Mouse (Mus musculus): ENCODE measurements around the gene Lsm4. TPM values are rescaled to one million over a fixed set of nuclear protein-coding genes. Genes with fewer than 3 reads are reported as not detected.

The Lsm4 gene
- polyA plus RNA-seq, 1 experiment, result 199 TPM

DNA sequence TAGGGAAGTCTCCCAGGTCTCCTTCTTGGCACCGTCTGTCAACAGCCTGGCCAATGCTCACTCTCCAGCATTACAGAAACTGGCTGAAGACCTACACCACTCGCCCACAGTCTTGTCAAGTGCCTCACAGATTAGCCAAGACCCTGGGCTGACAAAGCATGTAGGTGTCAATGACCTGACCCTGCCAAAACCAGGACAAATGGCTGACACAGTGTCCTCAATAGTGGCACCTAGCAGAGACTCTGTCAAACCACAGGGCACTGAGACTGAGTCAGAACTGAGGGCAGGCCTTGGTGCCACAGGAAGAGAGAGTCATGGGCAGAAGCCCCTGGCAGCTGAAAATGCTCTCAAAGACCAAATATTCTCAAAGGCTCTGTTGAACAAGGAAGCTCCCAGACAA is 42.0 kb downstream of the Lsm4 start:
- 94% methylated on average over 2 of the region's 2 CpGs for WGBS
- H3K4me3 ChIP-seq (ENCODE audit: control insufficient read depth, insufficient read depth, low read length), result no peak overlapping the region
- H3K27me3 ChIP-seq (ENCODE audit: control insufficient read depth, insufficient read depth, low read length), result no peaks in the 10 kb centered on the region
- H3K4me1 ChIP-seq (replicated peaks; ENCODE audit: control insufficient read depth, insufficient read depth, low read length), result no peaks in the 10 kb centered on the region
- TF ChIP-seq POLR2A (IDR thresholded peaks at IDR 0.05; ENCODE audit: control insufficient read depth, extremely low read depth, insufficient read depth, low read length, poor library complexity), result no peak
- no peaks in the 10 kb centered on the region for H3K36me3 ChIP-seq (ENCODE audit: control insufficient read depth, insufficient read depth, low read length)
- no peak overlapping the region for H3K27ac ChIP-seq (ENCODE audit: control insufficient read depth, insufficient read depth, low read length)
- no peak for DNase-seq

DNA sequence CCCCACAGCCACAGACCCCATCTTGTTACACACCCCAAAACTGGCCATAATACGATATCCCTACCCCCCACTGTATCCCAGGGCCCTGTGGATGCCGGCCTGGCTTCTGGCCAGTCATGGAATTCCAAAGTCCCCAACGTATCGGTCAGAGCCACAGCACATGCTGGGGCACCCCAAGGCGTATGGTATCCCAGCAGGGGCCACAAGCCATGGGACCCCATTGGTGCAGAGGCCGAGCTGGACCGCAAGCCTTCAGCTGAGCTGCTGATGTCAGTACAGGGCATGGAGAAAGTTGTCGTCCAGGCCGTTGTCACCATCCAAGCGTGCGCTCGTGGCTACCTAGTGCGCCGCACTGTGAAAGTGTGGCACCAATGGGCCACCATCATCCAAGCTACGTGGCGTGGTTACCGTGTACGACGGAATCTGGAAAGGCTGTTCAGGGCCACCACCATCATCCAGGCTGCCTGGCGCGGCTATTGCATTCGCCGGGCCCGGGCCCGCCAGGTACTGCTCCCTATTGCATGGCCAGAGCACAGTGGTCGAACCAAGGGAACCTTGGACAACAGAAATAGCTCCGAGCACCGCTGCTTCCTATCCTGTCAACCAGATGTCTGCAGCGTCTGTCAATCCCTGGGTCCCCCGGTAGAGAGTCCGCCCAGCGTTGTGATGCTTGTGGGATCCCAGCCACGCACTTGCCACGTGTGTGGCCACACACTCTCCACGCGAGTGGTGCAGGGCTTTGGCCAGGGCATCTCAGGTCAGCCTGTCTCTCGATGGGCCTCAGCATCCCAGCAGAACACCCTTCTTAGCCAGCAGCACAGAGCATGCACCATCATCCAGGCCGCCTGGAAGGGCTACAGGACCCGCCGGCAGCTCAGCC is 43.7 kb downstream of the Lsm4 start:
- DNase-seq, result no peak
- Histone ChIP-seq H3K27me3 (ENCODE audit: control insufficient read depth, insufficient read depth, low read length) (no peaks in the 10 kb centered on the region), H3K36me3 (ENCODE audit: control insufficient read depth, insufficient read depth, low read length) (no peaks in the 10 kb centered on the region), H3K27ac (ENCODE audit: control insufficient read depth, insufficient read depth, low read length) (no peak overlapping the region), H3K4me3 (ENCODE audit: control insufficient read depth, insufficient read depth, low read length) (no peak overlapping the region), H3K4me1 (replicated peaks; ENCODE audit: control insufficient read depth, insufficient read depth, low read length) (no peaks in the 10 kb centered on the region)
- WGBS, result 94% methylated on average over 40 of the region's 40 CpGs
- no peak for TF ChIP-seq CTCF (IDR thresholded peaks at IDR 0.05; ENCODE audit: borderline replicate concordance, control insufficient read depth, extremely low read depth, insufficient read depth, low read length, poor library complexity)
- no peak for TF ChIP-seq POLR2A (IDR thresholded peaks at IDR 0.05; ENCODE audit: control insufficient read depth, extremely low read depth, insufficient read depth, low read length, poor library complexity)

DNA sequence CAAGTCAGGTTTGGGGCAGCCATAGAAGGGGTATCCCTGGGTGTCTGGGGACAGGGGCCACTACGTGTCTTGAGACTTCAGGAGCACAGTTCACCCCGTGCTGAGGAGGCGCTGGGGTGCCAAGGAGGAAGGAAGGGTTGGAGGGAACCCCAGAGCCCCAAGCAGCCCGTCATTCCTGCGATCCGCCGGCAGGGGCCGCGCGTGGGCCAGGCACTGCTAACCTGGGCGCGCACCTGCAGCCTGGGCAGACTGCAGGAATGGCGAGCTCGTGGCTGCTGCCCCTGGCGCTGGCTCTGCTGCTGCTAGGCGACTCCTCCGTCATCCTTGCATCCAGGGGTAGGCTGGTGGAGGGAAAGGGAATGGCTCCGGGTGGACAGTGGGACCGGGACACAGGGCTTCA is 45.2 kb downstream of the Lsm4 start, which contains the start of gene Gm3336:
Gene Gm3336 (plus strand): TSS at position 247 of the 400 bp plus-strand sequence.
- 2% methylated on average over 19 of the region's 19 CpGs for WGBS
- no peaks in the 10 kb centered on the region for H3K27me3 ChIP-seq (ENCODE audit: control insufficient read depth, insufficient read depth, low read length)
- H3K4me3 ChIP-seq (ENCODE audit: control insufficient read depth, insufficient read depth, low read length), result no peak within 1 kb of the TSS
- peak; percentile 85 for DNase-seq
- no peaks in the 10 kb centered on the region for H3K36me3 ChIP-seq (ENCODE audit: control insufficient read depth, insufficient read depth, low read length)
- TF ChIP-seq POLR2A (IDR thresholded peaks at IDR 0.05; ENCODE audit: control insufficient read depth, extremely low read depth, insufficient read depth, low read length, poor library complexity) (no peak), CTCF (IDR thresholded peaks at IDR 0.05; ENCODE audit: borderline replicate concordance, control insufficient read depth, extremely low read depth, insufficient read depth, low read length, poor library complexity) (peak; percentile 97)
- no peak within 1 kb of the TSS for H3K27ac ChIP-seq (ENCODE audit: control insufficient read depth, insufficient read depth, low read length)
- no peaks in the 10 kb centered on the region for H3K4me1 ChIP-seq (replicated peaks; ENCODE audit: control insufficient read depth, insufficient read depth, low read length)

DNA sequence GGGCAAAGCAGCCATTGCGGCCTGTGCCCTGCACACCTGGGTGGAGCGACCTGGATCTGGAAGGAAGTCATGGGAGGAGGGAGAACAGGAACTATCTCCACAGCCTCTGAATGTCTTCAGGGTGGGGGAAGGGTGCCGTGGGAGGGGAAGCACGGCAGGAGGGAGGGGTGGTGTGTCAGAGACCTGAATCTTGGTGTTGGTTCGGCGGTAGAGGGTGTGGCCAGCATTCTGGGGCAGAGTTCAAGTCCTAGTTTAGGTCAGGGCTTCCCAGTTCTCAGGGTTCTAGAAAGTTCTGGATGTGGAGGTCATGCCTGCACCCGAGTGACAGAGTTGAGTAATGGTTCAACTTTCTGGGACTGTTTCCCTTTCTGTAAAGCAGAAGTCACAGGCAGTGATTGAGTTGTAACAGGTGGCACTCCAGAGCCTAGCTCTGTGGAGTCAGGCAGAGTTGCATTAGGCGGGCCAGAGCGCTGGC is 46.8 kb downstream of the Lsm4 start:
- no peak overlapping the region for H3K4me3 ChIP-seq (ENCODE audit: control insufficient read depth, insufficient read depth, low read length)
- 29% methylated on average over 9 of the region's 9 CpGs for WGBS
- H3K27ac ChIP-seq (ENCODE audit: control insufficient read depth, insufficient read depth, low read length), result no peak overlapping the region
- no peaks in the 10 kb centered on the region for H3K36me3 ChIP-seq (ENCODE audit: control insufficient read depth, insufficient read depth, low read length)
- TF ChIP-seq CTCF (IDR thresholded peaks at IDR 0.05; ENCODE audit: borderline replicate concordance, control insufficient read depth, extremely low read depth, insufficient read depth, low read length, poor library complexity) (no peak), POLR2A (IDR thresholded peaks at IDR 0.05; ENCODE audit: control insufficient read depth, extremely low read depth, insufficient read depth, low read length, poor library complexity) (no peak)
- no peaks in the 10 kb centered on the region for H3K27me3 ChIP-seq (ENCODE audit: control insufficient read depth, insufficient read depth, low read length)
- no peaks in the 10 kb centered on the region for H3K4me1 ChIP-seq (replicated peaks; ENCODE audit: control insufficient read depth, insufficient read depth, low read length)
- DNase-seq, result no peak

GRCm38 (mm10) chr8:70720739-70721138 is 47.7 kb downstream of the Lsm4 start:
- no peak overlapping the region for H3K27ac ChIP-seq (ENCODE audit: control insufficient read depth, insufficient read depth, low read length)
- TF ChIP-seq POLR2A (IDR thresholded peaks at IDR 0.05; ENCODE audit: control insufficient read depth, extremely low read depth, insufficient read depth, low read length, poor library complexity) (no peak), CTCF (IDR thresholded peaks at IDR 0.05; ENCODE audit: borderline replicate concordance, control insufficient read depth, extremely low read depth, insufficient read depth, low read length, poor library complexity) (peak; percentile 65; the same call in 1 of the 2 replicates)

DNA sequence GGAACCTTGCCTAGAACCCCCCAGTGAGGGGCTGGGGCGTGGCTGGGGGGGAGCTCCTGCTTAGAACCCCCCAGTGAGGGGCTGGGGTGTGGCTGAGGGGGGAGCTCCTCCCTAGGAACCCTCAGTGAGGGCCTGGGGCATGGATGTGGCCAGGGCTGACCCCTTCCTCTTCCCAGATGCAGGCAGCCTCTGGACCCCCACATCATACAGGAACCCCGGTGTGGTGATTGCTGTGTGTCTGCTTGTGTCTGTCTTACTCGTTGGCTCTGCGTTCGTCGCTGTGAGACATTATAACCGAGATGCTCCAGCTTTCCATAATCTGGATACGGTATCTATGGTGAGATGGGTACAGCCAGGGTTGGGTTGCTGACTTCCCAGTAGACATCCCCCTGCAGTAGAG is 48.6 kb downstream of the Lsm4 start:
- Histone ChIP-seq H3K27me3 (ENCODE audit: control insufficient read depth, insufficient read depth, low read length) (no peaks in the 10 kb centered on the region), H3K27ac (ENCODE audit: control insufficient read depth, insufficient read depth, low read length) (no peak overlapping the region), H3K36me3 (ENCODE audit: control insufficient read depth, insufficient read depth, low read length) (no peaks in the 10 kb centered on the region), H3K4me1 (replicated peaks; ENCODE audit: control insufficient read depth, insufficient read depth, low read length) (no peaks in the 10 kb centered on the region), H3K4me3 (ENCODE audit: control insufficient read depth, insufficient read depth, low read length) (no peak overlapping the region)
- DNase-seq, result no peak
- 92% methylated on average over 8 of the region's 8 CpGs for WGBS
- no peak for TF ChIP-seq POLR2A (IDR thresholded peaks at IDR 0.05; ENCODE audit: control insufficient read depth, extremely low read depth, insufficient read depth, low read length, poor library complexity)
- TF ChIP-seq CTCF (IDR thresholded peaks at IDR 0.05; ENCODE audit: borderline replicate concordance, control insufficient read depth, extremely low read depth, insufficient read depth, low read length, poor library complexity), result no peak

More at GRCm38 (mm10) chr8:70720739-70721138, 47.7 kb downstream of the Lsm4 start:
- H3K4me3 ChIP-seq (ENCODE audit: control insufficient read depth, insufficient read depth, low read length), result no peak overlapping the region
- no peaks in the 10 kb centered on the region for H3K4me1 ChIP-seq (replicated peaks; ENCODE audit: control insufficient read depth, insufficient read depth, low read length)
- H3K27me3 ChIP-seq (ENCODE audit: control insufficient read depth, insufficient read depth, low read length), result no peaks in the 10 kb centered on the region
- WGBS, result 11% methylated on average over 3 of the region's 3 CpGs
- no peaks in the 10 kb centered on the region for H3K36me3 ChIP-seq (ENCODE audit: control insufficient read depth, insufficient read depth, low read length)
- DNase-seq, result peak; percentile 70
